Mouse (Mus musculus) heart, adult 2 months (tissue): ENCODE results near the gene Mad2l2. TPM values are rescaled to one million over a fixed set of nuclear protein-coding genes. Genes with fewer than 3 reads are reported as not detected.
"Not testable (repeated sequence)": the region's sequence is repeated elsewhere in the genome, so short reads cannot be mapped to it uniquely, and the experiment has no call there.

Source experiments
- DNase-seq, 2 experiments: peaks; one replicate each; pipeline ENCODE4 v3.0.0; 2021
- H3K27ac ChIP-seq: fragments of 200-600 bp; 2 replicates; pipeline ENCODE4 v1.8.1; 2022
- H3K27me3 ChIP-seq: fragments of 200-500 bp; 2 replicates; pipeline ENCODE4 v1.6.1; 2012; ENCODE audit warnings: mild to moderate bottlenecking, low read length, inconsistent platforms, mixed read lengths; ENCODE audit not compliant: control insufficient read depth, insufficient read depth
- H3K36me3 ChIP-seq: fragments of 200-500 bp; 2 replicates; pipeline ENCODE4 v1.6.1; 2012; ENCODE audit warnings: low read length, inconsistent platforms; ENCODE audit not compliant: control insufficient read depth, insufficient read depth
- H3K4me1 ChIP-seq: fragments of 200-500 bp; 2 replicates; pipeline ENCODE4 v1.6.1; 2011; ENCODE audit warnings: low read length; ENCODE audit not compliant: control insufficient read depth, insufficient read depth
- H3K4me3 ChIP-seq: fragments of 200-600 bp; 2 replicates; pipeline ENCODE4 v1.8.1; 2022
- H3K79me2 ChIP-seq: fragments of 200-500 bp; replicated peaks from 2 replicates; pipeline ENCODE4 v1.6.1; 2012; ENCODE audit warnings: mild to moderate bottlenecking, inconsistent platforms, low read length, moderate library complexity, mixed read lengths; ENCODE audit not compliant: control insufficient read depth, insufficient read depth
- H3K9ac ChIP-seq: fragments of 200-500 bp; 2 replicates; pipeline ENCODE4 v1.6.1; 2012; ENCODE audit warnings: low read depth, mild to moderate bottlenecking, control low read depth, inconsistent platforms, low read length, mixed read lengths
- CTCF ChIP-seq: fragments of 200-600 bp; IDR thresholded peaks from 2 replicates; pipeline ENCODE4 v1.8.1; 2022; ENCODE audit warnings: antibody characterized with exemption, mild to moderate bottlenecking, moderate library complexity
- EP300 ChIP-seq: fragments of 200-500 bp; IDR thresholded peaks from 2 replicates; pipeline ENCODE4 v1.6.1; 2011; ENCODE audit warnings: low read depth, low read length, control low read depth; ENCODE audit not compliant: insufficient read depth
- POLR2A ChIP-seq: fragments of 200-500 bp; IDR thresholded peaks from 2 replicates; pipeline ENCODE4 v1.6.1; 2011; ENCODE audit warnings: mild to moderate bottlenecking, low read depth, low read length, control low read depth; ENCODE audit not compliant: insufficient read depth
- WGBS: fragments of 180-500 bp; shearing (Covaris S2); methylation state at CpG from one replicate; pipeline ENCODE4 v1.1.7; 2018; 5-methylcytosine and 5-hydroxymethylcytosine counted together
- intact Hi-C: fragments of 180-260 bp; cut with DNase I; formaldehyde crosslinking; loops from one replicate; pipeline ENCODE4 v1.15.1; 2025
- polyA plus RNA-seq: library from polyadenylated mRNA; depleted of rRNA; stranded (reverse); fragments of >200 nt; gene quantifications from 2 replicates; pipeline ENCODE4 v1.2.3, GENCODE M21; 2012
- total RNA-seq, 2 experiments: library from RNA; stranded (reverse); gene quantifications; 2 replicates each; pipeline ENCODE4 v1.2.3; 2021

Mad2l2 gene
- total and polyA plus RNA-seq, 3 experiments, result 11.0 to 21.9 (median 13.8) TPM

- WGBS, result 4% methylated on average over 15 of the region's 15 CpGs
- H3K4me1 ChIP-seq, result no peaks in the 10 kb centered on the region
- peak; percentile 77 to 87 for DNase-seq
- no peaks in the 10 kb centered on the region for H3K79me2 ChIP-seq
- no peaks in the 10 kb centered on the region for H3K36me3 ChIP-seq
- TF ChIP-seq CTCF, result peak; percentile 97
- peak; percentile 91 for TF ChIP-seq EP300
- no peak for TF ChIP-seq POLR2A
- H3K27ac ChIP-seq, result no peak overlapping the region
- intact Hi-C loops, result loop anchor here (1.0 to 2.0 kb wide), 2 partner anchors 52 to 314 kb away; no protein-coding TSS in a partner anchor
- H3K9ac ChIP-seq, result no peak overlapping the region
- H3K4me3 ChIP-seq, result no peak overlapping the region
- H3K27me3 ChIP-seq, result no peaks in the 10 kb centered on the region
Measured at GRCm38 (mm10) chr4:148114758-148115391, 15.3 kb upstream of the Mad2l2 start.

GRCm38 (mm10) chr4:148115467-148115866 is 14.7 kb upstream of the Mad2l2 start:
- H3K4me1 ChIP-seq, result no peaks in the 10 kb centered on the region
- intact Hi-C loops, result loop anchor here (2.0 kb wide), 1 partner anchor 313 kb away; no protein-coding TSS in a partner anchor
- TF ChIP-seq CTCF (peak; percentile 64), POLR2A (no peak), EP300 (no peak)
- H3K4me3 ChIP-seq, result no peak overlapping the region
- H3K79me2 ChIP-seq, result no peaks in the 10 kb centered on the region
- H3K27me3 ChIP-seq, result no peaks in the 10 kb centered on the region
- no peaks in the 10 kb centered on the region for H3K36me3 ChIP-seq
- H3K27ac ChIP-seq, result no peak overlapping the region
- H3K9ac ChIP-seq, result no peak overlapping the region
- WGBS, result 5% methylated on average over 15 of the region's 15 CpGs
- DNase-seq, result peak; percentile 24 to 35

- no peaks in the 10 kb centered on the region for H3K36me3 ChIP-seq
- WGBS, result 78% methylated on average over 4 of the region's 4 CpGs
- TF ChIP-seq POLR2A (no peak), CTCF (peak; percentile 36), EP300 (no peak)
- no peak overlapping the region for H3K9ac ChIP-seq
- no peak overlapping the region for H3K4me3 ChIP-seq
- no peak for DNase-seq
- intact Hi-C loops, result no loop called here
- no peaks in the 10 kb centered on the region for H3K79me2 ChIP-seq
- H3K27me3 ChIP-seq, result no peaks in the 10 kb centered on the region
- no peaks in the 10 kb centered on the region for H3K4me1 ChIP-seq
- H3K27ac ChIP-seq, result no peak overlapping the region
Measured at GRCm38 (mm10) chr4:148116657-148117056, 13.5 kb upstream of the Mad2l2 start.

GRCm38 (mm10) chr4:148117392-148117791 is 12.8 kb upstream of the Mad2l2 start:
- intact Hi-C loops, result no loop called here
- no peak for DNase-seq
- H3K4me1 ChIP-seq, result no peaks in the 10 kb centered on the region
- no peak overlapping the region for H3K9ac ChIP-seq
- H3K4me3 ChIP-seq, result no peak overlapping the region
- TF ChIP-seq CTCF (peak; percentile 41), EP300 (no peak)
- no peaks in the 10 kb centered on the region for H3K36me3 ChIP-seq
- no peaks in the 10 kb centered on the region for H3K79me2 ChIP-seq
- no peaks in the 10 kb centered on the region for H3K27me3 ChIP-seq
- H3K27ac ChIP-seq, result no peak overlapping the region
- WGBS, result 64% methylated on average over 4 of the region's 4 CpGs

- peak; percentile 15; the same call in 1 of the 2 replicates for TF ChIP-seq CTCF
- H3K27ac ChIP-seq, H3K9ac ChIP-seq, H3K4me3 ChIP-seq, H3K27me3 ChIP-seq, H3K36me3 ChIP-seq, DNase-seq, intact Hi-C loops, H3K79me2 ChIP-seq, H3K4me1 ChIP-seq: not testable (repeated sequence)
- WGBS, result 83% methylated on average over 9 of the region's 9 CpGs
Measured at GRCm38 (mm10) chr4:148119578-148119977, 10.6 kb upstream of the Mad2l2 start.

- intact Hi-C loops, result no loop called here
- H3K4me1 ChIP-seq, result no peaks in the 10 kb centered on the region
- H3K36me3 ChIP-seq, result no peaks in the 10 kb centered on the region
- 47% methylated on average over 9 of the region's 9 CpGs for WGBS
- TF ChIP-seq CTCF, result no peak
- no peak for TF ChIP-seq EP300
- no peak for TF ChIP-seq POLR2A
- no peak overlapping the region for H3K27ac ChIP-seq
- H3K9ac ChIP-seq, result no peak overlapping the region
- no peaks in the 10 kb centered on the region for H3K79me2 ChIP-seq
- no peaks in the 10 kb centered on the region for H3K27me3 ChIP-seq
- no peak overlapping the region for H3K4me3 ChIP-seq
- DNase-seq, result no peak
Measured at GRCm38 (mm10) chr4:148120555-148120954, 9.6 kb upstream of the Mad2l2 start.
